Mouse (Mus musculus): ENCODE data around the gene Igfbp5. TPM values are rescaled to one million over a fixed set of nuclear protein-coding genes. Genes with fewer than 3 reads are reported as not detected.
A peak's percentile ranks its signal among the peaks of the same experiment; 100 is the strongest.

Igfbp5 gene
- total RNA-seq, 1 experiment, result 2.1 TPM

DNA sequence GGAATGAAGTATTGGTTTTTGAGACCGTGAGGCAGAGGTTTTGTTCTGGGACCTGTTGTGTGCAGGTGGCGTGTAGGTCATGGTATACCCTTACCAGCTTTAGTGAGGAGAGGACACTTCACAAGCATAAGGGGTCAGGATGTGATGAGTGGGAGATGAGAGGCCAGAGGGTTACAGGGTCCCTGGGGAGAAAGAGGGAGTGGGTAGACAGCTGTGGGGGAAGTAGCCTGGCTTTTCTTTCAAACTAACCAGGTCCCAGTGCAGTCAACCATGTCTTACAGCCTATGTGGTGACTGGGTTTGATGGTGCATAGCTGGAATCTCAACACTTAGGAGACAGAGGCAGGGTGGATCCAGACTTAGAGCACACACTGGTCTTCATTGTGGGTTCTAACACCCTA lies 44.2 kb downstream of the Igfbp5 start:
- no peak overlapping the region for H3K27ac ChIP-seq (ENCODE audit: insufficient read depth, low read depth, low read length, poor library complexity, severe bottlenecking)
- H3K9me3 ChIP-seq (ENCODE audit: control insufficient read depth, insufficient read depth, low read depth, low read length), result no peaks in the 10 kb centered on the region
- H3K4me1 ChIP-seq (ENCODE audit: control insufficient read depth in 2 of 2, insufficient read depth in 2 of 2, low read length in 2 of 2, poor library complexity in 1 of 2), result peaks cover 0 to 23% of the 10 kb centered on the region in 2 experiments; a peak in 2 of 4 replicates
- no peak overlapping the region for H3K9ac ChIP-seq (ENCODE audit: insufficient read depth, low read depth, low read length, poor library complexity, severe bottlenecking)
- no peak for TF ChIP-seq CHD2 (IDR thresholded peaks at IDR 0.05; ENCODE audit: low read depth, low read length)
- no peak for TF ChIP-seq ZNF384 (IDR thresholded peaks at IDR 0.05; ENCODE audit: low read depth, low read length)
- H3K36me3 ChIP-seq (ENCODE audit: control insufficient read depth, insufficient read depth, low read length, poor library complexity, severe bottlenecking), result peaks cover 53% of the 10 kb centered on the region
- DNase-seq (ENCODE audit: low read depth, low spot score), result no peak
- no peak overlapping the region for H3K4me3 ChIP-seq (ENCODE audit: insufficient read depth in 1 of 2, low read depth in 1 of 2, low read length in 2 of 2, poor library complexity in 1 of 2, severe bottlenecking in 1 of 2)
- in situ Hi-C loops (cut with MboI; ENCODE audit: low sequenced_read_pairs in 2 of 2, unreplicated experiment in 2 of 2), result no loop called here

DNA sequence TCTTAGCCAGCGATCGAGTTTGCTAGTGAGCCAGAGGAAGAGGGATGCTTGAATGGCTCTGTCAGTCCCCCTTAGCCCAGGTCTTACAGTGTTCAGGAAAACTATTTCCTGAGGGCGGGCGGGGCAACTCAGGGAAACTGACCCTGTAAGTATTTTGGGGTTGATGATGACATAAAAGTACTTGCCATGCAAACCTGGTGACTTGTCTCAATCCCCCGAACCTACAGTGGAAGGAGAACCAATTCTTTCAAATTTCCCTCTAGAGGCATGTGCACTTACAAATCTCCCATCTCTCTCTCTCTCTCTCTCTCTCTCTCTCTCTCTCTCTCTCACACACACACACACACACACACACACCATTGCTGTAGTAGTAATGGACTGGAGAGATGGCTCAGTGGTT lies 45.8 kb downstream of the Igfbp5 start:
- Histone ChIP-seq H3K9me3 (ENCODE audit: control insufficient read depth, insufficient read depth, low read depth, low read length) (no peaks in the 10 kb centered on the region), H3K27ac (ENCODE audit: insufficient read depth, low read depth, low read length, poor library complexity, severe bottlenecking) (no peak overlapping the region), H3K36me3 (ENCODE audit: control insufficient read depth, insufficient read depth, low read length, poor library complexity, severe bottlenecking) (peaks cover 43% of the 10 kb centered on the region), H3K4me1 (ENCODE audit: control insufficient read depth in 2 of 2, insufficient read depth in 2 of 2, low read length in 2 of 2, poor library complexity in 1 of 2) (peaks cover 0 to 21% of the 10 kb centered on the region in 2 experiments; a peak in 2 of 4 replicates), H3K9ac (ENCODE audit: insufficient read depth, low read depth, low read length, poor library complexity, severe bottlenecking) (no peak overlapping the region), H3K4me3 (ENCODE audit: insufficient read depth in 1 of 2, low read depth in 1 of 2, low read length in 2 of 2, poor library complexity in 1 of 2, severe bottlenecking in 1 of 2) (no peak overlapping the region)
- in situ Hi-C loops (cut with MboI; ENCODE audit: low sequenced_read_pairs in 2 of 2, unreplicated experiment in 2 of 2), result no loop called here
- TF ChIP-seq MAFK (IDR thresholded peaks at IDR 0.05; ENCODE audit: insufficient read depth, low read depth, low read length) (no peak), HCFC1 (IDR thresholded peaks at IDR 0.05; ENCODE audit: borderline replicate concordance, insufficient read depth, low read length) (no peak), ZC3H11A (IDR thresholded peaks at IDR 0.05; ENCODE audit: borderline replicate concordance, low read depth, low read length) (no peak), ZNF384 (IDR thresholded peaks at IDR 0.05; ENCODE audit: low read depth, low read length) (no peak)
- DNase-seq (ENCODE audit: low read depth, low spot score), result no peak

- H3K4me3 ChIP-seq (ENCODE audit: insufficient read depth in 1 of 2, low read depth in 1 of 2, low read length in 2 of 2, poor library complexity in 1 of 2, severe bottlenecking in 1 of 2), result peak overlapping the region; percentile 83 to 98
- H3K9me3 ChIP-seq (ENCODE audit: control insufficient read depth, insufficient read depth, low read depth, low read length), result no peaks in the 10 kb centered on the region
- H3K27ac ChIP-seq (ENCODE audit: insufficient read depth, low read depth, low read length, poor library complexity, severe bottlenecking), result peak overlapping the region; percentile 75
- in situ Hi-C loops (cut with MboI; ENCODE audit: low sequenced_read_pairs in 2 of 2, unreplicated experiment in 2 of 2), result no loop called here
- TF ChIP-seq HCFC1 (IDR thresholded peaks at IDR 0.05; ENCODE audit: borderline replicate concordance, insufficient read depth, low read length) (no peak), ZC3H11A (IDR thresholded peaks at IDR 0.05; ENCODE audit: borderline replicate concordance, low read depth, low read length) (no peak), CHD2 (IDR thresholded peaks at IDR 0.05; ENCODE audit: low read depth, low read length) (no peak), MAFK (IDR thresholded peaks at IDR 0.05; ENCODE audit: insufficient read depth, low read depth, low read length) (no peak)
- peaks cover 3 to 15% of the 10 kb centered on the region in 2 experiments for H3K4me1 ChIP-seq (ENCODE audit: control insufficient read depth in 2 of 2, insufficient read depth in 2 of 2, low read length in 2 of 2, poor library complexity in 1 of 2)
- no peak for DNase-seq (ENCODE audit: low read depth, low spot score)
- peak overlapping the region; percentile 34; the same call in 1 of the 2 replicates for H3K9ac ChIP-seq (ENCODE audit: insufficient read depth, low read depth, low read length, poor library complexity, severe bottlenecking)
- H3K36me3 ChIP-seq (ENCODE audit: control insufficient read depth, insufficient read depth, low read length, poor library complexity, severe bottlenecking), result peaks cover 32% of the 10 kb centered on the region
Observed at GRCm38 (mm10) chr1:72827411-72828315, 47.0 kb downstream of the Igfbp5 start.

DNA sequence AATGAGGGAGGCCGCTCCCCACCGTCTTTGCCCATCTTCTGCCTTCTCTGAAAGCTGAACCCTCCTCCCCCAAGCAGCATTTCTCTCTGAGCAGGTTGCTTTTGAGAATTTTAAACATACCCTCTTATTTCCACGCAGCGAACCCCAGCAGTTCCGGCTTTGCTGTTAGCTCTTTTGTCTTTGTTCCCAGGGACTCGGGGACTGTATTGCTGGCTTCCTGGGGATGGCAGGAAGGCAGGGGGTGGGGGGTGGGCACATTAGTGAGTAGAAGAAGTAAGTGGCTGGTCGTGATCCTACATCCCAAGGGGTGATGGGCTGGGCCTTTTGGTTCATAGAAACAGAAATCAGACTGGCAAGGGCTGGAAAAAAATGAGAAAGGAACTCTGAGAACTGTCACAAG lies 47.8 kb downstream of the Igfbp5 start:
- Histone ChIP-seq H3K9me3 (ENCODE audit: control insufficient read depth, insufficient read depth, low read depth, low read length) (no peaks in the 10 kb centered on the region), H3K27ac (ENCODE audit: insufficient read depth, low read depth, low read length, poor library complexity, severe bottlenecking) (peak overlapping the region; percentile 75), H3K36me3 (ENCODE audit: control insufficient read depth, insufficient read depth, low read length, poor library complexity, severe bottlenecking) (peaks cover 30% of the 10 kb centered on the region), H3K9ac (ENCODE audit: insufficient read depth, low read depth, low read length, poor library complexity, severe bottlenecking) (peak overlapping the region; percentile 46; the same call in 1 of the 2 replicates), H3K4me1 (ENCODE audit: control insufficient read depth in 2 of 2, insufficient read depth in 2 of 2, low read length in 2 of 2, poor library complexity in 1 of 2) (peaks cover 3 to 18% of the 10 kb centered on the region in 2 experiments), H3K4me3 (ENCODE audit: insufficient read depth in 1 of 2, low read depth in 1 of 2, low read length in 2 of 2, poor library complexity in 1 of 2, severe bottlenecking in 1 of 2) (peak overlapping the region; percentile 83 to 98)
- DNase-seq (ENCODE audit: low read depth, low spot score), result no peak
- TF ChIP-seq HCFC1 (IDR thresholded peaks at IDR 0.05; ENCODE audit: borderline replicate concordance, insufficient read depth, low read length), result no peak
- TF ChIP-seq MAFK (IDR thresholded peaks at IDR 0.05; ENCODE audit: insufficient read depth, low read depth, low read length), result no peak
- no peak for TF ChIP-seq ZC3H11A (IDR thresholded peaks at IDR 0.05; ENCODE audit: borderline replicate concordance, low read depth, low read length)
- in situ Hi-C loops (cut with MboI; ENCODE audit: low sequenced_read_pairs in 2 of 2, unreplicated experiment in 2 of 2), result no loop called here

Measured in ES-E14 (cell line).